Mouse (Mus musculus): ENCODE results near the gene Akap13. TPM values are rescaled to one million over a fixed set of nuclear protein-coding genes. Genes with fewer than 3 reads are reported as not detected.
"Not testable (repeated sequence)": the region's sequence is repeated elsewhere in the genome, so short reads cannot be mapped to it uniquely, and the experiment has no call there.

The Akap13 gene
- polyA plus RNA-seq, 1 experiment from 2014 or later, result 24.9 TPM

GRCm38 (mm10) chr7:75600360-75601075 is 145.2 kb downstream of the Akap13 start:
- Histone ChIP-seq H3K4me3 (no peak overlapping the region), H3K27ac (no peak overlapping the region), H3K9me3 (no peaks in the 10 kb centered on the region), H3K27me3 (ENCODE audit: poor library complexity, severe bottlenecking) (no peaks in the 10 kb centered on the region), H3K36me3 (replicated peaks) (peaks cover 14% of the 10 kb centered on the region), H3K4me1 (no peaks in the 10 kb centered on the region)
- 93% methylated on average over 6 of the region's 6 CpGs for WGBS
- no peak for DNase-seq (ENCODE audit: extremely low spot score, low spot score)

- no peak overlapping the region for H3K27ac ChIP-seq
- H3K4me3 ChIP-seq, result no peak overlapping the region
- peaks cover 52% of the 10 kb centered on the region for H3K36me3 ChIP-seq (replicated peaks)
- no peaks in the 10 kb centered on the region for H3K4me1 ChIP-seq
- 89% methylated on average over 3 of the region's 3 CpGs for WGBS
- no peaks in the 10 kb centered on the region for H3K9me3 ChIP-seq
- H3K27me3 ChIP-seq (ENCODE audit: poor library complexity, severe bottlenecking), result no peaks in the 10 kb centered on the region
- no peak for DNase-seq (ENCODE audit: extremely low spot score, low spot score)
Measured at GRCm38 (mm10) chr7:75607248-75607647, 151.9 kb downstream of the Akap13 start.

- peaks cover 44% of the 10 kb centered on the region for H3K36me3 ChIP-seq (replicated peaks)
- WGBS, result 93% methylated on average over 5 of the region's 5 CpGs
- no peak for DNase-seq (ENCODE audit: extremely low spot score, low spot score)
- no peaks in the 10 kb centered on the region for H3K9me3 ChIP-seq
- no peak overlapping the region for H3K27ac ChIP-seq
- H3K4me3 ChIP-seq, result no peak overlapping the region
- H3K4me1 ChIP-seq, result no peaks in the 10 kb centered on the region
- H3K27me3 ChIP-seq (ENCODE audit: poor library complexity, severe bottlenecking), result no peaks in the 10 kb centered on the region
Measured at GRCm38 (mm10) chr7:75608716-75609115, 153.4 kb downstream of the Akap13 start.

- Histone ChIP-seq H3K9me3 (no peaks in the 10 kb centered on the region), H3K4me3 (no peak overlapping the region), H3K36me3 (replicated peaks) (peaks cover 38% of the 10 kb centered on the region), H3K27ac (no peak overlapping the region), H3K4me1 (no peaks in the 10 kb centered on the region), H3K27me3 (ENCODE audit: poor library complexity, severe bottlenecking) (no peaks in the 10 kb centered on the region)
- DNase-seq (ENCODE audit: extremely low spot score, low spot score), result no peak
- 87% methylated on average over 14 of the region's 14 CpGs for WGBS
Measured at GRCm38 (mm10) chr7:75609456-75610262, 154.3 kb downstream of the Akap13 start.

GRCm38 (mm10) chr7:75610391-75610790 is 155.1 kb downstream of the Akap13 start:
- no peak overlapping the region for H3K27ac ChIP-seq
- H3K9me3 ChIP-seq, result no peaks in the 10 kb centered on the region
- no peaks in the 10 kb centered on the region for H3K4me1 ChIP-seq
- H3K27me3 ChIP-seq (ENCODE audit: poor library complexity, severe bottlenecking), result no peaks in the 10 kb centered on the region
- DNase-seq (ENCODE audit: extremely low spot score, low spot score), result no peak
- 89% methylated on average over 9 of the region's 9 CpGs for WGBS
- peaks cover 41% of the 10 kb centered on the region for H3K36me3 ChIP-seq (replicated peaks)
- no peak overlapping the region for H3K4me3 ChIP-seq

- DNase-seq (ENCODE audit: extremely low spot score, low spot score), result no peak
- no peaks in the 10 kb centered on the region for H3K4me1 ChIP-seq
- H3K27ac ChIP-seq, result no peak overlapping the region; the same call in 1 of the 2 replicates
- H3K9me3 ChIP-seq, result no peaks in the 10 kb centered on the region
- WGBS, result 92% methylated on average over 15 of the region's 15 CpGs
- no peak overlapping the region for H3K4me3 ChIP-seq
- H3K27me3 ChIP-seq (ENCODE audit: poor library complexity, severe bottlenecking), result no peaks in the 10 kb centered on the region
- peaks cover 48% of the 10 kb centered on the region for H3K36me3 ChIP-seq (replicated peaks)
Measured at GRCm38 (mm10) chr7:75611261-75611950, 156.1 kb downstream of the Akap13 start.

- no peaks in the 10 kb centered on the region for H3K4me1 ChIP-seq
- no peaks in the 10 kb centered on the region for H3K9me3 ChIP-seq
- no peak for DNase-seq (ENCODE audit: extremely low spot score, low spot score)
- no peak overlapping the region for H3K4me3 ChIP-seq
- H3K27ac ChIP-seq, result no peak overlapping the region
- 88% methylated on average over 13 of the region's 13 CpGs for WGBS
- no peaks in the 10 kb centered on the region for H3K27me3 ChIP-seq (ENCODE audit: poor library complexity, severe bottlenecking)
- H3K36me3 ChIP-seq (replicated peaks), result peaks cover 48% of the 10 kb centered on the region
Measured at GRCm38 (mm10) chr7:75612000-75612682, 156.8 kb downstream of the Akap13 start.

- H3K27ac ChIP-seq, result no peak overlapping the region
- H3K4me1 ChIP-seq, result no peaks in the 10 kb centered on the region
- no peaks in the 10 kb centered on the region for H3K27me3 ChIP-seq (ENCODE audit: poor library complexity, severe bottlenecking)
- no peak overlapping the region; the same call in 1 of the 2 replicates for H3K4me3 ChIP-seq
- H3K9me3 ChIP-seq, result no peaks in the 10 kb centered on the region
- no peak for DNase-seq (ENCODE audit: extremely low spot score, low spot score)
- H3K36me3 ChIP-seq (replicated peaks), result peaks cover 48% of the 10 kb centered on the region
Measured at GRCm38 (mm10) chr7:75612683-75613053, 157.3 kb downstream of the Akap13 start.

GRCm38 (mm10) chr7:75613240-75613639 is 157.9 kb downstream of the Akap13 start:
- Histone ChIP-seq H3K36me3 (replicated peaks) (peaks cover 48% of the 10 kb centered on the region), H3K27ac (no peak overlapping the region), H3K4me3 (no peak overlapping the region), H3K9me3 (no peaks in the 10 kb centered on the region), H3K4me1 (no peaks in the 10 kb centered on the region), H3K27me3 (ENCODE audit: poor library complexity, severe bottlenecking) (no peaks in the 10 kb centered on the region)
- 86% methylated on average over 5 of the region's 5 CpGs for WGBS
- no peak for DNase-seq (ENCODE audit: extremely low spot score, low spot score)

- no peak for DNase-seq (ENCODE audit: extremely low spot score, low spot score)
- Histone ChIP-seq H3K4me1 (no peaks in the 10 kb centered on the region), H3K27ac (no peak overlapping the region), H3K9me3 (no peaks in the 10 kb centered on the region), H3K36me3 (replicated peaks) (peaks cover 33% of the 10 kb centered on the region), H3K27me3 (ENCODE audit: poor library complexity, severe bottlenecking) (no peaks in the 10 kb centered on the region), H3K4me3 (no peak overlapping the region)
- 95% methylated on average over 8 of the region's 8 CpGs for WGBS
Measured at GRCm38 (mm10) chr7:75614826-75615225, 159.5 kb downstream of the Akap13 start.

- not testable (repeated sequence) for H3K27ac ChIP-seq; DNase-seq (ENCODE audit: extremely low spot score, low spot score); H3K36me3 ChIP-seq (replicated peaks); H3K9me3 ChIP-seq; H3K4me1 ChIP-seq; H3K4me3 ChIP-seq; H3K27me3 ChIP-seq (ENCODE audit: poor library complexity, severe bottlenecking)
- WGBS, result 95% methylated on average over 4 of the region's 4 CpGs
Measured at GRCm38 (mm10) chr7:75617246-75617645, 161.9 kb downstream of the Akap13 start.

GRCm38 (mm10) chr7:75618699-75619098 is 163.4 kb downstream of the Akap13 start:
- Histone ChIP-seq H3K4me3 (no peak overlapping the region), H3K27ac (no peak overlapping the region), H3K27me3 (ENCODE audit: poor library complexity, severe bottlenecking) (no peaks in the 10 kb centered on the region), H3K9me3 (no peaks in the 10 kb centered on the region), H3K36me3 (replicated peaks) (peaks cover 9% of the 10 kb centered on the region), H3K4me1 (no peaks in the 10 kb centered on the region)
- DNase-seq (ENCODE audit: extremely low spot score, low spot score), result no peak
- 88% methylated on average over 3 of the region's 3 CpGs for WGBS
